Mouse (Mus musculus) gastrocnemius, postnatal 14 days (tissue): ENCODE results near the gene Gm20388. TPM values are rescaled to one million over a fixed set of nuclear protein-coding genes. Genes with fewer than 3 reads are reported as not detected.

Experiments used
- DNase-seq: peaks from one replicate; pipeline ENCODE4 v3.0.0; 2021; ENCODE audit warnings: mixed read lengths
- intact Hi-C: fragments of 180-260 bp; cut with DNase I; formaldehyde crosslinking; loops from one replicate; pipeline ENCODE4 v1.15.1; 2025; ENCODE audit warnings: low total_unique reads
- total RNA-seq, 2 experiments: library from RNA; stranded (reverse); gene quantifications; 2 replicates each; pipeline ENCODE4 v1.2.3; 2021

Gene Gm20388
- total RNA-seq, 2 experiments from 2014 or later: 5.6 to 6.0 TPM

GRCm38 (mm10) chr8:122461473-122462148, 2551.0 kb downstream of the Gm20388 start:
- DNase-seq: no peak
- intact Hi-C loops: no loop called here

- DNase-seq: no peak
- intact Hi-C loops: no loop called here
Measured at GRCm38 (mm10) chr8:122462510-122462909, 2551.9 kb downstream of the Gm20388 start.

DNA sequence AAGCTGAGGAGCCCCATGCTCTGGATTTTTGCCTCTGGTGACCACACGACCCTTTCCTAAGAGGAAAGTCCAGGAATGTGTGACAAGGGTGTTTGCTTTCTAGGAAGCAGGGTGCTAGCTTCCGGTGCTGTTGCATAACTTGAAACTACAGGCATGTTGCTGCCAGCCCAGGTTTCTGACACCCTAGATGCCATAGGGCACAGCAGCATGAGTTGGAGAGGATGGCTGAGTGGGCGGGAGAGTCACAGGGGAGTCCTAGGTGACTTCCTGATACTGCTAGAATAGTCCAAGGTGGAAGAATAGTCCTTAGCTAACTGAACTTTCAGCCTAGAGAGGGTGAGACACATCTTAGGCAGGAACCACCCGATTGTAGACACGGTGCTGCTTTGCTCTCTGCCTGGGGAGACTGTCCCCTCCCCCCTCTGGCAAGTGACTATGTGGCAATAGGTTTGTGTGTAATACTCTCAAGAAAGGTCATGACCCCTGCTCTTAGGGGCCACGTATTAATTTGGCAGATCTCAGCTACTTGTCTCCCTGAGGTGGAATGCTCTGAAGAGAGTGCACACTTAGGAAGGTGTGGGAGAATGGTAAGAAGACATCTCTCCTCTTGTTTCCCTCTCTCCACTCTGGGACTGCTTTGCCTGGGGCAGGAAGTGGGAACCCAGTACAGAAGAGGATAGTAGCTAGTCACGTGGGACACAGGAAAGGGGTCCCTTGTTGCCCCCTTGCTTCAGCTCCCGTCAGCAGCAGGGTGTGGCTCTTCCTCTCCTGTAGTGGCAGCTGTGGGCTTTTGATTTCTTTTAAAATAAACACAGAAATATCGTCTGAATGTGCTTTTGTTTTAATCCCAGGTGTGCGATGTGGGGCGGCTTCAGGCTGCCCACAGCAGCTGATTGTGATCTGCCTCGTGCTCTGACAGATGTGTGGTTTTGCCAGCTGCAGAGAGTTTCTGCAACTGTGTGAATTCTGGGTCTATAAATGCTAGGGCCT, 2553.3 kb downstream of the Gm20388 start:
- intact Hi-C loops: no loop called here

DNA sequence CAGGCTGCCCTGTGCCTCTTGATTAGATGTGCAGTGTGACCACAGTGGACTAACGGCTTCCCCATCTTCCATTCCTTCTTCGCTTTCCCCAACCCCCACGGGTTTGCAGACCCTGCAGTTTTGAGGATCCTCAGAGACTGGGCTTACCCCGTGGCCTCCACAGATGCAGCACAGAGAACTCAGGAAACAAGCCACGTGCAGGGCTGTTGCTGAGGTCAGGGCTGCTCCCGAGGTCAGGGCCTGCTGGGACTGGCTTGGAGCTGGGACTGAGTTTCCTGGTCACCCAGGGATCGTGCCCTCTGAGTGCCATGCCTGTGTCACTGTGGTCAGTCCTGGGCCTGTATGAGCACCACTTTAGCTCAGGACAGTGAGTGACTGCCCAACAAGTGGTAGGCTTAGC, 2554.3 kb downstream of the Gm20388 start:
- intact Hi-C loops: no loop called here
- DNase-seq: no peak

More for the DNA sequence above, 2553.3 kb downstream of the Gm20388 start:
- DNase-seq: no peak

GRCm38 (mm10) chr8:122467816-122468215, 2557.2 kb downstream of the Gm20388 start:
- intact Hi-C loops: no loop called here
- DNase-seq: no peak

DNA sequence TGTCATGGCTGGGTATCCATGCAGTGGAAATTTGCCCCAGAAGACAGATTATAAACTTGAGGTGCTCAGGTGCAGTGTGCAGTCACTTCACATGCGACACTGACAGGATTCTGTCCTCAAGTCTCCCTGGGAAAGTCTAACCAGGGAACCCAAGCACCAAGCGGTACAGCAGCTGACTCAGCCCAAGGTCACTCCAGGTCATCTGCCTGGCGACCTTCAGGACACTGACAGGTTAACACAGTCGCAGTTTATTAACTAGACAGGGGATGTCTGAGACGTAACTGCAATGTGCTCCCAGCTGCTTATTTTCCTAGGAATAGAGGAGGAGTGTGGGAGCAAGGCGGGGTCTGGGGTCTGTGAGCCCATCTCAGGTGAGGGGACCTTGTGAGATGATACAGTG, 2558.8 kb downstream of the Gm20388 start:
- intact Hi-C loops: no loop called here
- no peak for DNase-seq

- intact Hi-C loops: no loop called here
- no peak for DNase-seq
Measured at GRCm38 (mm10) chr8:122469965-122470364, 2559.3 kb downstream of the Gm20388 start.

DNA sequence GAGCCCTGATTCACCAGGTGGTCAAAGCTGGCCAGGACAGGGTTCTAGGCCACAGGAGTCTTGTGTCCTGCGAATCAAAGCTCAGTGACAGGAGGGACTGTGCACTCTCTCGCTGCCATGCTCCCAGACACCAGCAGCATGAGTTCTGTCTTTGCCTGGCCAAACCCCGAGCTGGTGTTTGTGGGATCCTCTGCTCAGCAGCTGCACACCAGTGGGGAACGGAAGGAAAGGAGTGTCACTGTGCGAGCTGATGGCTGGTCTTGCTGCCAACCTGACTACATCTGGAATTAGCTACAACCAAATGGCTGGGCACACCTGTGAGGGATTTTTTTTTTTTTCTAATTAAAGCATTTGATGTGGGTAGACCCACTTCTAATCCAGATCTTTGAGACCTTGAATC, 2560.1 kb downstream of the Gm20388 start:
- no peak for DNase-seq
- intact Hi-C loops: no loop called here

- DNase-seq: no peak
- intact Hi-C loops: no loop called here
Measured at GRCm38 (mm10) chr8:122473911-122474421, 2563.3 kb downstream of the Gm20388 start.

DNA sequence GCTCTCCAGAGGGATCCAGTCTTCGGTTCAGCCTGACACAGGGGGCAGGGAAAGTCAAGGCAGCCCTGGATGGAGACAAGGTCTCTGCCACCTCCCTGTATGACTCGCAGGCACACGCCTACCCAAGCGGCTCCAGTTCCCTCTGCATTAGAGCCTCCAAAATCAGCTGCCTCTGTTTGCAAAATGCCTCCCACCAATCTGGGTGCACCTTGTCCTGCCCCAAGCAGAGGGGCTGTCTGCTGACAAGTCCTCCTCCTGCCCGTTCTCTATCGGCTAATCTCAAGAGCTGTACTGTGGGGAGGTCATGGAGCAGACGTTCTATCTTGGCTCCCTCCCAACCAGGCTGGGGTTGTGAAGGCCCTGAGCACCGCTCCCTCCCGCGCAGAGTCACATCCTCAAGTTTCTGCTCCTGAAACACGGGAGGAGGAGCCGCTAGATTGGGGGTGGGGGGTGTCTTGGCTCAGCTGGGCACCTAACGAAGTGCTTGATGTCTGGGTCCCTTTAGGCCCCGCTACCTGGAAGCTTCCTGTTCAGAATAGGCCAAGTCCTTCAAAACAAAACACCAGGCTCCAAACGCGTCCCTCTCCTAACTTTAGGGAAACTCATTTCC, 2564.4 kb downstream of the Gm20388 start:
- DNase-seq: peak; percentile 34
- intact Hi-C loops: no loop called here

- peak; percentile 91 for DNase-seq
- intact Hi-C loops: no loop called here
Measured at GRCm38 (mm10) chr8:122475580-122476320, 2565.1 kb downstream of the Gm20388 start, which contains the start of the genes Rnf166 and Ctu2. Rnf166 (minus strand) TSS chr8:122476064. Ctu2 (plus strand) TSS chr8:122476143.

DNA sequence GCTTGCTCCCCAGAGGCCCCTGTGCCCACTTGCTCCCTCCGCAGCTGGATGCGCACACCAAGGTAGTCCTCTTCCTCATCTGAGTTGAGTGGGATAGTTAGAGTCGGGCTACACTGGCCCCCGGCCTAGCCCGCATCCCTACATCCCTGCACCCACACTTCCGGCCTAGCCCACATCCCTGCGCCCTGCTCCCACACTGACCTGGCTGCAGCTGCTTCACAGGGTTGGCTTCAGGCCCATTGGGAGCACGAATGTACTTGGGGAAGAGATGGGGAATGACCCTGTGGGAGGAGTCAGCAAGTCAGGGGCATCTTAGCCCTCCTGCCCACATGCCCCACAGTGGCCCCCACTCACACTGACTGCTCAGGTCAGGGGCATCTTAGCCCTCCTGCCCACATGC, 2571.8 kb downstream of the Gm20388 start:
- intact Hi-C loops: no loop called here
- DNase-seq: no peak

DNA sequence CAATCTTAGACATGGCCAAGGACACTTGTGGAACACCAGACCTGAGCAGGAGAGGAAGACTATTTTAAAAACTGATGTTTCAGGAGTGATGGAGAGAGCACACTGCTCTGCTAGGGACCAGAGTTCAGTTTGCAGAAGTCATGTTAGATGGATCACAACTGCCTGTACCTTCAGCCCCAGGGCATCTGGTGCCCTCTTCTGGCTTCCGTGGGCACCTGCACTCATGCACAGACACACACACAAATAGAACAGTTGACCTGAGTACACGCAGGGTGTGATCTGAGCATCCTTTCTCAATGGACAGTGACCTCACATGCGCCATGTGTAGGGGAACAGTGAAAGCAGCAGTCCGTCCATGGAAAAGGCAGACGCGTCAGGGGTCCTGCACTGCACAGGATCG, 2573.2 kb downstream of the Gm20388 start:
- intact Hi-C loops: no loop called here
- DNase-seq: no peak

DNA sequence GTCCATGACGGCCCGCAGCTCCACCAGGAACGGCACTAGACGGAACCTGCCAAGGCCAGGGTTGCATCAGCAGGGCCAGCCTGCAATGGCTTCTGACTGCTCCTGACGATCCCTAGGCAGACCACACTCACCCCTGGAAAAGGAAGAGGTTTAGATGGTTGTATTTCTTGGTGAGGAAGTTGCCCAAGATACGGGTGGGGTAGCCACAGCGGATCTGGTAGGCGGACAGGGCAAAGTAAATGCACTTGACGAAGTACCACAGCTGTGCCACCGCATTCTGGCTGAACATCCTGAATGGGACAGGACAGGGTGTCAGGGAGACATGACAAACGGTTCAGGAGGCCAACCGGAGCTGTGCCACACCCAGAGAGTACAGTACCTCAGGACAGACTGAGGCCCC, 2574.2 kb downstream of the Gm20388 start:
- DNase-seq: no peak
- intact Hi-C loops: no loop called here

DNA sequence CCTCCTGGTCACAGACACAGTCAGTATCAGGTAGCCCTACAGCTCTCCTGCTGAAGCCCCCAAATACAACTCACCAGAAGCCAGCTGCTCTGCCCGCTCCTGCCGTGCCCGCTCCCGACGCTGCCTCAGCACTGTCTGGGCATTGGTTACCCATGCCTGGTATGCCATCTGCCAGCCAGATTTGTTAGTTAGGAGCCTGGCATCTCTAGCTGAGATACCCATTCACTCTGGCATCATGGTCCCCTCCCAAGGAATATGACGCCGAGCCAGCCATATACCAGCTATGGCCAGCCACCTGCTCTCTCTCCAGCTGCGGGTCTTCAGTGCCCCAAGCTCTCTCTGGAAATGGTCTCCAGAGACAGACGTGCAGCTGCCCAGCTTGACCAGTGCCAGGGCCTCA, 2577.7 kb downstream of the Gm20388 start:
- intact Hi-C loops: no loop called here
- no peak for DNase-seq

GRCm38 (mm10) chr8:122497016-122497734, 2586.5 kb downstream of the Gm20388 start:
- DNase-seq: no peak

DNA sequence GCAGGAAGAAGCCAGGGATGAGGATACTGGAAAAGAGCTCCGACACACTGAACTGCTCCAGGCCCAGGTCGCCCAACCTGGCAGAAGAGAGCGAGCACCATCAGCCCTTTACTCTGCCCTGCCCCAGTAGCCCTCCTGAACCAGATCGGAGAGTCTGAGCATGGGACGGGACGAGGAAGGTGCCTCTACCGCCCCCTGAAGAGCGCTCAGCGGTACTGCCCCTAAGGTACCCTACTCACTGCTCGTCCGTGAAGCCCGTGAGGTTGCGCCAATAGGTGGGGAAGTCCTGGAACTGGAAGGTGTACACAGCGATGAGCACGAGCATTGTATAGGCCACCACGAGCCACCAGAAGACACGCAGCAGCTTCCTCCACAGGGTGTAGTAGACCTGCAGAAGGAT, 2587.3 kb downstream of the Gm20388 start:
- intact Hi-C loops: no loop called here
- no peak for DNase-seq

More at GRCm38 (mm10) chr8:122497016-122497734, 2586.5 kb downstream of the Gm20388 start:
- intact Hi-C loops: no loop called here

DNA sequence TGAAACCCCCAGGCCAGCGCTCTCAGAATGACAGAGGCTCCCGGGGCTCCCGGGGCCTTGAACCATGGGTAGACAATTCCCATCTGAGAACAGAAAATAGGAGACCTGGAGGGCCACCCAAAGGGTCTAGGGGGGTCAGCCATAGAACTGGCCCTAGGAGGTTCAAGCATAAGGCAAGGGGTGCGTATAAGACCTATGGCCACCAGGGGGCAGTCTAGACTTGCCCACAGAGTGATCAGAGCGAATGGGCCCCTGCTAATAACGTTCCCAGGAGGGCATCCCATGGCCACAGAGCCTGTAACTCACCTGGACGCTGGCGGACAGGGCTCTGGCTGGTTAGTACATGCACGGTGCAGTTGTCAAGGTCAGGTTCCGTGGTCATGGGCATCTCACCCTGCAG, 2590.2 kb downstream of the Gm20388 start:
- intact Hi-C loops: loop anchor here (2.0 to 5.0 kb wide), 2 partner anchors 50 to 331 kb away; partner anchors contain the start of gene Piezo1
- peak; percentile 81 for DNase-seq
